9 mouse cellular contexts compared by ENCODE assay signal in the genomic region with DNA sequence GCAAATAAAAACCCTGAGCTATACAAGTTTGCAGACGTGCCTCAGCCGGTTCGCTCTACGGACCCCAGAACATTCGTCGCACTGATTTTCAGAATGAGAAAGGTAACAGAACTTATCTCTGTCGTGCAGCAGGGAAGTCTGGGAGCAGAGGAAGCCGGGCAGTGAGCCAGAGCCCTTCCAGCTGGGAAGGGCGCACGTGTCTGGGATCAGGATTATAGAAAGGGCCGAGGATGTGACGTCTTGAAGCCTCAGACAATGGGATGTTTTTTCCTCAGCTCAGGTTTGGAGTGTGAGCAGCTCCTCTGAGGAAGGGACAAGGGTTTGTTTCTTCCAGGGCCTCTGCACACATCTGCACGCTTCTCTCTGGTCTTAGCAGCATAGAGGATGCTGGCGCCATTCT. TPM values are rescaled to one million over a fixed set of nuclear protein-coding genes. Genes with fewer than 3 reads are reported as not detected.
DNase-seq lines count a peak whose midpoint lies in the region; ATAC-seq lines count a peak whose summit lies in the region.
"Had no signal": no experiment of that assay in that cellular context is flagged by ENCODE, and none has a peak within 500 bp of the region (broad histone marks: within the 10 kb centered on the region; RNA-seq: fewer than 3 reads in every experiment).

No protein-coding gene starts in this region.

- H3K27ac ChIP-seq in hindbrain, embryonic 14.5 days = peak overlapping the region; percentile 86
- no peak overlapping the region for H3K27ac ChIP-seq in liver, embryonic 12.5 days
- H3K27ac ChIP-seq in neural tube, embryonic 15.5 days (replicated peaks) = peak overlapping the region; percentile 84

- peaks cover 35% of the 10 kb centered on the region for H3K4me1 ChIP-seq in hindbrain, embryonic 14.5 days (replicated peaks; ENCODE audit: control insufficient read depth, insufficient read depth, low read length)
- no peaks in the 10 kb centered on the region; the same call in 1 of the 2 replicates for H3K4me1 ChIP-seq in liver, embryonic 12.5 days
- H3K4me1 ChIP-seq in neural tube, embryonic 15.5 days = peaks cover 48% of the 10 kb centered on the region

- DNase-seq in cerebellum, postnatal 25 days = peak; percentile 36 to 55
- DNase-seq in cerebellum, adult 11-12 months = no peak
- DNase-seq in MN1 (ENCODE audit: low spot score) = peak; percentile 64
- peak; percentile 80 for DNase-seq in gastrocnemius, postnatal 10 days
- DNase-seq in hindbrain, embryonic 14.5 days (ENCODE audit: low spot score) = peak; percentile 62
- DNase-seq in Muller cell, postnatal 12 days (ENCODE audit: inconsistent ontology term) = no peak

- no peak overlapping the region for H3K4me3 ChIP-seq in hindbrain, embryonic 14.5 days (replicated peaks; ENCODE audit: low read length)
- H3K4me3 ChIP-seq in liver, embryonic 12.5 days = no peak overlapping the region
- no peak overlapping the region for H3K4me3 ChIP-seq in neural tube, embryonic 15.5 days (replicated peaks)

- 0 out of 2 replicates have a peak overlapping the region, but pooled peaks have one; percentile 8 for H3K4me2 ChIP-seq in hindbrain, embryonic 14.5 days (replicated peaks)
- no peak overlapping the region for H3K4me2 ChIP-seq in liver, embryonic 12.5 days
- H3K4me2 ChIP-seq in neural tube, embryonic 15.5 days = peak overlapping the region; percentile 50; the same call in 1 of the 2 replicates

- H3K9ac ChIP-seq in hindbrain, embryonic 14.5 days = no peak overlapping the region
- no peak overlapping the region for H3K9ac ChIP-seq in liver, embryonic 12.5 days
- H3K9ac ChIP-seq in neural tube, embryonic 15.5 days (replicated peaks) = no peak overlapping the region

- no peaks in the 10 kb centered on the region for H3K36me3 ChIP-seq in hindbrain, embryonic 14.5 days (replicated peaks; ENCODE audit: control insufficient read depth, insufficient read depth)
- no peaks in the 10 kb centered on the region for H3K36me3 ChIP-seq in liver, embryonic 12.5 days
- no peaks in the 10 kb centered on the region for H3K36me3 ChIP-seq in neural tube, embryonic 15.5 days

- 41% methylated on average over 14 of the region's 14 CpGs for WGBS in hindbrain, embryonic 14.5 days
- WGBS in liver, embryonic 12.5 days (ENCODE audit: insufficient replicate concordance) = 55% methylated on average over 14 of the region's 14 CpGs
- WGBS in neural tube, embryonic 15.5 days = 41% methylated on average over 14 of the region's 14 CpGs

- no peaks in the 10 kb centered on the region for H3K9me3 ChIP-seq in hindbrain, embryonic 14.5 days (ENCODE audit: control insufficient read depth, low read length)
- no peaks in the 10 kb centered on the region for H3K9me3 ChIP-seq in liver, embryonic 12.5 days (replicated peaks)
- no peaks in the 10 kb centered on the region for H3K9me3 ChIP-seq in neural tube, embryonic 15.5 days (replicated peaks)

- no peak for ATAC-seq in hindbrain, embryonic 14.5 days (ENCODE audit: low FRiP score)
- 0 out of 2 replicates have a peak, but pooled peaks have one; percentile 24 for ATAC-seq in liver, embryonic 12.5 days
- ATAC-seq in neural tube, embryonic 15.5 days (ENCODE audit: low FRiP score) = no peak

- no peaks in the 10 kb centered on the region for H3K27me3 ChIP-seq in hindbrain, embryonic 14.5 days (ENCODE audit: control insufficient read depth, insufficient read depth, low read length)
- H3K27me3 ChIP-seq in liver, embryonic 12.5 days (replicated peaks) = no peaks in the 10 kb centered on the region
- no peaks in the 10 kb centered on the region for H3K27me3 ChIP-seq in neural tube, embryonic 15.5 days (replicated peaks)

RNA-seq across cellular contexts. Expression of a gene that starts 1.6 kb away (rescaled TPM):
- total RNA-seq in gastrocnemius, postnatal 10 days (2021) = 100 to 1,000 TPM; 231 to 240 TPM
- 286 and 356 TPM in 2 replicates for polyA plus RNA-seq in hindbrain, embryonic 14.5 days (2014; fragmentation: Nextera tagmentation; extraction: Ambion mirVana)
- polyA plus RNA-seq in liver, embryonic 12.5 days (2016; fragmentation: Nextera tagmentation; extraction: Ambion mirVana) = 3.0 and 3.8 TPM in 2 replicates
- polyA plus RNA-seq in neural tube, embryonic 15.5 days (2015; fragmentation: Nextera tagmentation; extraction: Ambion mirVana) = 479 and 515 TPM in 2 replicates

RNA-seq across cellular contexts. Expression of a gene that starts 37.7 kb away (rescaled TPM):
- not detected for total RNA-seq in gastrocnemius, postnatal 10 days (2021)
- not detected in 2 replicates for polyA plus RNA-seq in hindbrain, embryonic 14.5 days (2014; fragmentation: Nextera tagmentation; extraction: Ambion mirVana)
- polyA plus RNA-seq in liver, embryonic 12.5 days (2016; fragmentation: Nextera tagmentation; extraction: Ambion mirVana) = not detected in 2 replicates
- polyA plus RNA-seq in neural tube, embryonic 15.5 days (2015; fragmentation: Nextera tagmentation; extraction: Ambion mirVana) = not detected in 2 replicates
- total RNA-seq: left cerebral cortex, adult 18-20 months had no signal

RNA-seq across cellular contexts. Expression of a gene that starts 55.4 kb away (rescaled TPM):
- total RNA-seq in gastrocnemius, postnatal 10 days (2021) = not detected
- polyA plus RNA-seq in hindbrain, embryonic 14.5 days (2014; fragmentation: Nextera tagmentation; extraction: Ambion mirVana) = not detected in 2 replicates
- not detected in 2 replicates for polyA plus RNA-seq in liver, embryonic 12.5 days (2016; fragmentation: Nextera tagmentation; extraction: Ambion mirVana)
- polyA plus RNA-seq in neural tube, embryonic 15.5 days (2015; fragmentation: Nextera tagmentation; extraction: Ambion mirVana) = not detected in 2 replicates

Comparison
In these comparisons a context has a peak if more than half of its experiments do, and no peak if none do; other contexts are left out.
1. DNase-seq: peak in cerebellum, postnatal 25 days (2 of 2), MN1 (single experiment), gastrocnemius, postnatal 10 days (single experiment) and hindbrain, embryonic 14.5 days (single experiment); none in cerebellum, adult 11-12 months (single experiment) and Muller cell, postnatal 12 days (single experiment).
2. RNA of a gene that starts 1.6 kb away (polyA plus RNA-seq): 479 to 515 TPM in neural tube, embryonic 15.5 days and 286 to 356 TPM in hindbrain, embryonic 14.5 days; 3.0 to 3.8 TPM in liver, embryonic 12.5 days; every median in the first group is over 10 times any median in the second.